In the genomic region with DNA sequence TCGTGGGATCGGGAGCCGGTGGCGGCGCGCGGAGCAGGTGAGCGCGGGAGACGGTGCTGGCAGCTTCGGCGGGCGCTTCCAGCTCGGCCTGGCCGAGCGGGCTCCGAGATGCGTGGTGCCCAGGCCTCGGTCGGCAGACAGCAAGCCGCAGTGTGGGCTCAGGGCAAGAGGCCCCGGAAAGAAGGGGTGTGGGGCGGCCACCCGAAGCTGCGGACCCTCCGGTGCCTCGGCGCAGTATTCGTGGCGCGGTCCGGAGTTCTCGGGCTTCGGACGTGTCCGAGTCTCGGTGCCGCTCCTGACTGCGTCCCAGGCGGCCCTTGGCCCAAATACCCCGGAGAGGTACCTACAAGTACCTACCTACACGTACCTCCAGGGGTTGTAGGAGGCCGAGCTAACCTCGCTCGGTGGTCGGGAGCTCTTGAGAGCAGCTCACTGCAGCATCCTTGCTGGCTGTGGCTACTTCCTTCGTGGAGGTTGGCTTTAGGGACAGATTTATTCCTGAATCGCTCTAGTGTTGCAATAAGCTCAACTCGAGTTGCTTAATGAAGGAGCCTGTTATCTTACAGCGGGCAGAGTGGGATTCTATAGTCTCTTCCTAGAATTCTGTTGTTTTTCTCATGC, we compare ENCODE assay signal across 8 mouse cellular contexts. TPM values are rescaled to one million over a fixed set of nuclear protein-coding genes. Genes with fewer than 3 reads are reported as not detected.
DNase-seq lines count a peak whose midpoint lies in the region; ATAC-seq and TF ChIP-seq lines count a peak whose summit lies in the region.

No protein-coding gene starts in this region.

- H3K9ac ChIP-seq in hindbrain, embryonic 16.5 days (ENCODE audit: low read depth, low read length): peak overlapping the region; percentile 91
- peak overlapping the region; percentile 77 for H3K9ac ChIP-seq in midbrain, embryonic 12.5 days (replicated peaks)

- H3K27ac ChIP-seq in thymus, adult 2 months (ENCODE audit: control insufficient read depth, insufficient read depth, low read length): no peak overlapping the region
- H3K27ac ChIP-seq in hindbrain, embryonic 16.5 days (ENCODE audit: low read depth, low read length): peak overlapping the region; percentile 78
- H3K27ac ChIP-seq in midbrain, embryonic 12.5 days (replicated peaks): peak overlapping the region; percentile 73

- DNase-seq in thymus, adult 2 months: no peak
- DNase-seq in thymus, postnatal 0 days (ENCODE audit: low spot score): no peak
- no peak for DNase-seq in cerebellum, adult 9-11 months
- DNase-seq in right cerebral cortex, adult 18-20 months: no peak

- no peaks in the 10 kb centered on the region for H3K36me3 ChIP-seq in erythroblast, embryonic 14.5 days (ENCODE audit: control insufficient read depth)
- H3K36me3 ChIP-seq in thymus, adult 2 months (ENCODE audit: control insufficient read depth, insufficient read depth, low read length): no peaks in the 10 kb centered on the region
- H3K36me3 ChIP-seq in hindbrain, embryonic 16.5 days (ENCODE audit: control insufficient read depth, insufficient read depth, low read length): no peaks in the 10 kb centered on the region
- H3K36me3 ChIP-seq in midbrain, embryonic 12.5 days: no peaks in the 10 kb centered on the region

- H3K4me2 ChIP-seq in hindbrain, embryonic 16.5 days (ENCODE audit: low read length): peak overlapping the region; percentile 87
- peak overlapping the region; percentile 92 for H3K4me2 ChIP-seq in midbrain, embryonic 12.5 days (replicated peaks)

- peaks cover 18% of the 10 kb centered on the region for H3K4me1 ChIP-seq in erythroblast, embryonic 14.5 days (ENCODE audit: control insufficient read depth)
- peaks cover 3% of the 10 kb centered on the region; the same call in 1 of the 2 replicates for H3K4me1 ChIP-seq in thymus, adult 2 months (replicated peaks; ENCODE audit: control insufficient read depth, insufficient read depth, low read length)
- peaks cover 10% of the 10 kb centered on the region for H3K4me1 ChIP-seq in hindbrain, embryonic 16.5 days (ENCODE audit: control insufficient read depth, insufficient read depth, low read depth, low read length)
- H3K4me1 ChIP-seq in midbrain, embryonic 12.5 days: peaks cover 7% of the 10 kb centered on the region

- WGBS in thymus, adult 2 months: under 1% methylated on average over 50 of the region's 50 CpGs
- WGBS in hindbrain, embryonic 16.5 days: under 1% methylated on average over 43 of the region's 50 CpGs
- WGBS in midbrain, embryonic 12.5 days: 0% methylated on average over 50 of the region's 50 CpGs

- peak overlapping the region; percentile 79 for H3K4me3 ChIP-seq in erythroblast, embryonic 14.5 days (replicated peaks)
- H3K4me3 ChIP-seq in thymus, adult 2 months (ENCODE audit: control insufficient read depth, insufficient read depth, low read length): peak overlapping the region; percentile 64
- peak overlapping the region; percentile 94 for H3K4me3 ChIP-seq in hindbrain, embryonic 16.5 days (ENCODE audit: low read length)
- H3K4me3 ChIP-seq in midbrain, embryonic 12.5 days: peak overlapping the region; percentile 87

- H3K27me3 ChIP-seq in erythroblast, embryonic 14.5 days (ENCODE audit: control insufficient read depth): peaks cover 27% of the 10 kb centered on the region
- no peaks in the 10 kb centered on the region for H3K27me3 ChIP-seq in thymus, adult 2 months (ENCODE audit: control insufficient read depth, insufficient read depth, low read length)
- no peaks in the 10 kb centered on the region; the same call in 1 of the 2 replicates for H3K27me3 ChIP-seq in hindbrain, embryonic 16.5 days (replicated peaks; ENCODE audit: control insufficient read depth, insufficient read depth, low read length)
- peaks cover 11% of the 10 kb centered on the region for H3K27me3 ChIP-seq in midbrain, embryonic 12.5 days

- no peak for TF ChIP-seq CTCF in thymus, adult 2 months (IDR thresholded peaks at IDR 0.05; ENCODE audit: borderline replicate concordance, control insufficient read depth, extremely low read depth, insufficient read depth, low read length, poor library complexity)

- no peak for ATAC-seq in erythroblast, adult 5-6 weeks (replicated peaks; ENCODE audit: low FRiP score, poor library complexity, severe bottlenecking)
- ATAC-seq in hindbrain, embryonic 16.5 days: peak; percentile 83
- ATAC-seq in midbrain, embryonic 12.5 days (ENCODE audit: low FRiP score, low read depth): peak; percentile 66; the same call in 1 of the 2 replicates

- H3K9me3 ChIP-seq in erythroblast, embryonic 14.5 days (ENCODE audit: control insufficient read depth, low read length): no peaks in the 10 kb centered on the region
- H3K9me3 ChIP-seq in hindbrain, embryonic 16.5 days (ENCODE audit: control insufficient read depth, low read length): no peaks in the 10 kb centered on the region
- H3K9me3 ChIP-seq in midbrain, embryonic 12.5 days: no peaks in the 10 kb centered on the region

- no peak for TF ChIP-seq POLR2A in thymus, adult 2 months (IDR thresholded peaks at IDR 0.05; ENCODE audit: control insufficient read depth, extremely low read depth, insufficient read depth, low read length, poor library complexity)

RNA-seq across cellular contexts. Expression of gene Faim, which starts 0.4 kb away (rescaled TPM):
- 0.14 and 0.24 TPM in 2 replicates for polyA plus RNA-seq in erythroblast, embryonic 14.5 days (2012)
- total RNA-seq in erythroblast, adult 5-6 weeks (2015; ENCODE audit: low replicate concordance): 2.9 and 6.5 TPM in 2 replicates
- total RNA-seq in erythroblast, adult 5-6 weeks (2017; ENCODE audit: low replicate concordance): 13.3 and 25.0 TPM in 2 replicates
- polyA plus RNA-seq in thymus, adult 2 months (2012; rRNA removed): 3.9 and 5.7 TPM in 2 replicates
- 52.4 and 54.8 TPM in 2 replicates for polyA plus RNA-seq in thymus, postnatal 0 days (2015; fragmentation: Nextera tagmentation; extraction: Ambion mirVana)
- 107 and 115 TPM in 2 replicates for polyA plus RNA-seq in hindbrain, embryonic 16.5 days (2015; fragmentation: Nextera tagmentation; extraction: Ambion mirVana)
- 84.9 and 88.0 TPM in 2 replicates for polyA plus RNA-seq in midbrain, embryonic 12.5 days (2016; fragmentation: Nextera tagmentation; extraction: Ambion mirVana)

RNA-seq across cellular contexts. Expression of gene Foxl2, which starts 31.5 kb away (rescaled TPM):
- not detected in 2 replicates for polyA plus RNA-seq in erythroblast, embryonic 14.5 days (2012)
- total RNA-seq in erythroblast, adult 5-6 weeks (2015; ENCODE audit: low replicate concordance): not detected in 2 replicates
- total RNA-seq in erythroblast, adult 5-6 weeks (2017; ENCODE audit: low replicate concordance): not detected in 2 replicates
- polyA plus RNA-seq in thymus, adult 2 months (2012; rRNA removed): 0.05 and 0.14 TPM in 2 replicates
- not detected in 2 replicates for polyA plus RNA-seq in thymus, postnatal 0 days (2015; fragmentation: Nextera tagmentation; extraction: Ambion mirVana)
- 0.24 and 0.45 TPM in 2 replicates for polyA plus RNA-seq in hindbrain, embryonic 16.5 days (2015; fragmentation: Nextera tagmentation; extraction: Ambion mirVana)
- 2.7 and 4.1 TPM in 2 replicates for polyA plus RNA-seq in midbrain, embryonic 12.5 days (2016; fragmentation: Nextera tagmentation; extraction: Ambion mirVana)

RNA-seq across cellular contexts. Expression of gene Gm1123, which starts 48.9 kb away (rescaled TPM):
- not detected in 2 replicates for polyA plus RNA-seq in erythroblast, embryonic 14.5 days (2012)
- total RNA-seq in erythroblast, adult 5-6 weeks (2015; ENCODE audit: low replicate concordance): not detected in 2 replicates
- not detected in 2 replicates for total RNA-seq in erythroblast, adult 5-6 weeks (2017; ENCODE audit: low replicate concordance)
- polyA plus RNA-seq in thymus, adult 2 months (2012; rRNA removed): 0.18 TPM in 1 of 2 replicates, not detected in the other
- polyA plus RNA-seq in thymus, postnatal 0 days (2015; fragmentation: Nextera tagmentation; extraction: Ambion mirVana): not detected in 2 replicates
- 0.10 and 0.16 TPM in 2 replicates for polyA plus RNA-seq in hindbrain, embryonic 16.5 days (2015; fragmentation: Nextera tagmentation; extraction: Ambion mirVana)
- polyA plus RNA-seq in midbrain, embryonic 12.5 days (2016; fragmentation: Nextera tagmentation; extraction: Ambion mirVana): not detected in 2 replicates
